Mouse (Mus musculus) liver, embryonic 13.5 days (tissue): ENCODE measurements around the gene Dctn3. TPM values are rescaled to one million over a fixed set of nuclear protein-coding genes. Genes with fewer than 3 reads are reported as not detected.

Experiments
- ATAC-seq: fragments of 200-750 bp; cut with Nextera tagmentation; 2 replicates; pipeline ENCODE4 v1.8.0; 2017; ENCODE audit warnings: low read depth, mild to moderate bottlenecking, moderate number of reproducible peaks, moderate library complexity
- DNase-seq: peaks from one replicate; pipeline ENCODE4 v3.0.0; 2022
- H3K27ac ChIP-seq: fragments of 300-500 bp; sonication (generic); 2 replicates; pipeline ENCODE4 v1.5.1; 2015; ENCODE audit warnings: moderate library complexity, mild to moderate bottlenecking, inconsistent platforms
- H3K27me3 ChIP-seq: fragments of 300-500 bp; sonication (generic); 2 replicates; pipeline ENCODE4 v1.6.1; 2015; ENCODE audit warnings: mild to moderate bottlenecking, inconsistent platforms
- H3K36me3 ChIP-seq: fragments of 300-500 bp; sonication (generic); 2 replicates; pipeline ENCODE4 v1.6.1; 2015; ENCODE audit warnings: mild to moderate bottlenecking, inconsistent platforms
- H3K4me1 ChIP-seq: fragments of 300-500 bp; sonication (generic); replicated peaks from 2 replicates; pipeline ENCODE4 v1.6.1; 2015; ENCODE audit warnings: inconsistent platforms
- H3K4me2 ChIP-seq: fragments of 300-500 bp; sonication (generic); 2 replicates; pipeline ENCODE4 v1.6.1; 2015; ENCODE audit warnings: inconsistent platforms, mild to moderate bottlenecking, moderate library complexity
- H3K4me3 ChIP-seq: fragments of 300-500 bp; sonication (generic); replicated peaks from 2 replicates; pipeline ENCODE4 v1.5.1; 2015; ENCODE audit warnings: mild to moderate bottlenecking, inconsistent platforms
- H3K9ac ChIP-seq: fragments of 300-500 bp; sonication (generic); 2 replicates; pipeline ENCODE4 v1.6.1; 2015; ENCODE audit warnings: mild to moderate bottlenecking, inconsistent platforms
- H3K9me3 ChIP-seq: fragments of 300-500 bp; sonication (generic); replicated peaks from 2 replicates; pipeline ENCODE4 v1.6.1; 2016; ENCODE audit warnings: inconsistent platforms
- WGBS: fragments of 180-500 bp; shearing (Covaris S2); methylation state at CpG from one replicate; pipeline ENCODE4 v1.1.7; 2015; ENCODE audit not compliant: insufficient replicate concordance; 5-methylcytosine and 5-hydroxymethylcytosine counted together
- polyA plus RNA-seq: library from polyadenylated mRNA; unstranded; fragments of >200 nt; fragmentation: Nextera tagmentation; extraction: Ambion mirVana; gene quantifications from 2 replicates; pipeline ENCODE4 v1.2.1, GENCODE M21; 2015

The Dctn3 gene
- polyA plus RNA-seq, 1 experiment from 2014 or later, result 90.0 TPM

DNA sequence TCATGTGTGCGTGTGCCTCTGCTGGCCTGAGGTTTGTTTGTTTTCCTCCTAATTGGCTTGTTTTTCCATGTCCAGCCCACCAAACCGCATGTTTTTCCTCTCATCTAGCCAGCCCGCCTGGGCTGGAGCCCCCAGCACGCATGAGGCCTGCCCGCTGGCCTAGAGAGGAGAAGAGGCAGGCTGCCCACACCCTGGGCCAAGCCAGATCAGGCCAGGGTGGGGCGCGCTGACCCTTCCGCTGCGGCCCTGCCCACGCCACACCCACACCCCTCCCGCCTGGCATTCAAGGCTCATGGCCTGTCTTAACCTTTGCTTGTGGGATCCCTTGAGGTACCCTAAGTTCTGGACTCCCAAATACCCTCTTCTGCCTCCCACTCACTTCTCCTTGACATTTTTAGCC lies 56.3 kb downstream of the Dctn3 start:
- Histone ChIP-seq H3K9ac (no peak overlapping the region), H3K4me1 (peaks cover 11% of the 10 kb centered on the region; the same call in 1 of the 2 replicates), H3K9me3 (no peaks in the 10 kb centered on the region), H3K4me3 (no peak overlapping the region), H3K27me3 (peaks cover 37% of the 10 kb centered on the region; the same call in 1 of the 2 replicates), H3K36me3 (no peaks in the 10 kb centered on the region), H3K27ac (no peak overlapping the region), H3K4me2 (no peak overlapping the region)
- ATAC-seq, result no peak
- WGBS, result 73% methylated on average over 11 of the region's 11 CpGs
- no peak for DNase-seq

DNA sequence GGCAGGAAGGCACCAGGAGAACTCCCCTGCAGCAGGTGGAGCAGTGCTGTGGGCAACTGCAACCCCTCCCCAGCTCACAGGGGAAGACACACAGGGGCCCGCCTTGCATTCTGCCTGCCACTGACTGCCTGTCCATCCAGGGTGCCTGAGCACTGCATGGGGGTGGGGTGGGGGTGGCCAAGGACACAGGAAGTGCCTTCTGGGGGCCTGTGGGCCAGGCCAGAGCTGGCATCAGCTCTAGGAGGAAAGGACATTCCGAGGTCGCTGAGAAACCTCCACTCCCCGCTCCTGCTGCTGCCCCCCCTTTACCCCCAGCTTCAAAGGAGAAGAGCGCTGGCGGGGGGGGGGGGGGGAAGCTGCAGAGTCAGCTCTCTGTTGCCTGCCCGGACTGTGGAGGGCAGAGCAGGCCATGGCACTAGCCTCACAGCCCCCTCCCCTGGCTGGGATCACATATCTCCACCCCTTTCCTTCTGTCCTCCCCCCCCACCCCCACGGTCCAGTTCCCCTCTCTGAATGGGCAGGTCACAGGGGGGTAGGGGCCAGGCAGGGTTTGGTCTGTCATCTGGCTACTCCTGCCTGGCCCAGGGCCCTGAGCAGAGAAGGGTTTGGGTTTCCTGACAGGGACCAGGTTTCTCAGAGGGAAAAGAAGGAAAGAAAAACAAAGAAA lies 57.8 kb downstream of the Dctn3 start:
- Histone ChIP-seq H3K4me2 (no peak overlapping the region), H3K9ac (no peak overlapping the region), H3K27me3 (peaks cover 39% of the 10 kb centered on the region; the same call in 1 of the 2 replicates), H3K4me1 (peaks cover 15% of the 10 kb centered on the region), H3K27ac (no peak overlapping the region), H3K36me3 (no peaks in the 10 kb centered on the region), H3K9me3 (no peaks in the 10 kb centered on the region), H3K4me3 (no peak overlapping the region)
- ATAC-seq, result no peak
- WGBS, result 21% methylated on average over 5 of the region's 8 CpGs
- DNase-seq, result no peak

Other genes starting within 250 kb of the Dctn3 start
- 0.51 and 0.72 TPM in 2 replicates for gene AI464131, start 220.1 kb downstream of the Dctn3 start, polyA plus RNA-seq
- 0.19 TPM in 1 of 2 replicates, not detected in the other for gene 1110017D15Rik, start 205.8 kb downstream of the Dctn3 start, polyA plus RNA-seq
- 0.30 and 0.71 TPM in 2 replicates for gene Fam219a, start 153.6 kb downstream of the Dctn3 start, polyA plus RNA-seq
- gene Dnaic1, start 153.4 kb downstream of the Dctn3 start, polyA plus RNA-seq, result 1.4 TPM in 2 replicates
- 1.2 and 1.5 TPM in 2 replicates for gene Enho, start 82.8 kb downstream of the Dctn3 start, polyA plus RNA-seq
- 0.38 and 0.62 TPM in 2 replicates for gene Cntfr, start 26.1 kb downstream of the Dctn3 start, polyA plus RNA-seq
- 32.7 and 35.8 TPM in 2 replicates for gene Il11ra1, start 23.2 kb downstream of the Dctn3 start, polyA plus RNA-seq
- 38.6 and 40.8 TPM in 2 replicates for gene Rpp25l, start 9.6 kb downstream of the Dctn3 start, polyA plus RNA-seq
- not detected in 2 replicates for gene Arid3c, start 8.0 kb upstream of the Dctn3 start, polyA plus RNA-seq
- gene Galt, start 32.1 kb upstream of the Dctn3 start, polyA plus RNA-seq, result 22.5 and 25.0 TPM in 2 replicates
- gene Sigmar1, start 33.0 kb upstream of the Dctn3 start, polyA plus RNA-seq, result 45.1 and 45.2 TPM in 2 replicates
- gene Ccl27a, start 51.1 kb upstream of the Dctn3 start, polyA plus RNA-seq, result 7.1 and 7.6 TPM in 2 replicates
- not detected in 2 replicates for gene Gm21541, start 180.4 kb upstream of the Dctn3 start, polyA plus RNA-seq
- gene Gm20878, start 218.4 kb upstream of the Dctn3 start, polyA plus RNA-seq, result 0.31 and 0.39 TPM in 2 replicates
- gene Fam205a4, start 242.9 kb upstream of the Dctn3 start, polyA plus RNA-seq, result 0.03 TPM in 1 of 2 replicates, not detected in the other